Mouse (Mus musculus): ENCODE measurements around the gene Zfp770.

GRCm38 (mm10) chr2:114156639-114157038 is 44.6 kb downstream of the Zfp770 start:
- TF ChIP-seq POLR2A (IDR thresholded peaks at IDR 0.05; ENCODE audit: low read depth, low read length): no peak
- TF ChIP-seq CTCF (IDR thresholded peaks at IDR 0.05; ENCODE audit: borderline replicate concordance, insufficient read depth, low read length): no peak

Measured in embryonic fibroblast, embryonic 13.5 days (primary cell).